Mouse (Mus musculus) liver, embryonic 15.5 days (tissue): ENCODE data around the gene Scnn1b. TPM values are rescaled to one million over a fixed set of nuclear protein-coding genes. Genes with fewer than 3 reads are reported as not detected.

Source experiments
- ATAC-seq: fragments of 200-750 bp; cut with Nextera tagmentation; 2 replicates; pipeline ENCODE4 v1.8.0; 2017; ENCODE audit warnings: moderate number of reproducible peaks, mild to moderate bottlenecking, moderate library complexity; ENCODE audit not compliant: insufficient read depth
- H3K27ac ChIP-seq: fragments of 300-500 bp; sonication (generic); replicated peaks from 2 replicates; pipeline ENCODE4 v1.5.1; 2015; ENCODE audit warnings: mild to moderate bottlenecking, inconsistent platforms
- H3K27me3 ChIP-seq: fragments of 300-500 bp; sonication (generic); 2 replicates; pipeline ENCODE4 v1.6.1; 2015; ENCODE audit warnings: mild to moderate bottlenecking, inconsistent platforms
- H3K36me3 ChIP-seq: fragments of 300-500 bp; sonication (generic); replicated peaks from 2 replicates; pipeline ENCODE4 v1.6.1; 2015; ENCODE audit warnings: moderate library complexity, mild to moderate bottlenecking, inconsistent platforms
- H3K4me1 ChIP-seq: fragments of 300-500 bp; sonication (generic); replicated peaks from 2 replicates; pipeline ENCODE4 v1.6.1; 2015; ENCODE audit warnings: inconsistent platforms
- H3K4me2 ChIP-seq: fragments of 300-500 bp; sonication (generic); 2 replicates; pipeline ENCODE4 v1.6.1; 2015; ENCODE audit warnings: moderate library complexity, mild to moderate bottlenecking, inconsistent platforms
- H3K4me3 ChIP-seq: fragments of 300-500 bp; sonication (generic); replicated peaks from 2 replicates; pipeline ENCODE4 v1.5.1; 2015; ENCODE audit warnings: mild to moderate bottlenecking, inconsistent platforms
- H3K9ac ChIP-seq: fragments of 300-500 bp; sonication (generic); 2 replicates; pipeline ENCODE4 v1.6.1; 2015; ENCODE audit warnings: moderate library complexity, mild to moderate bottlenecking, inconsistent platforms
- H3K9me3 ChIP-seq: fragments of 300-500 bp; sonication (generic); replicated peaks from 2 replicates; pipeline ENCODE4 v1.6.1; 2016; ENCODE audit warnings: inconsistent platforms
- WGBS: fragments of 180-500 bp; shearing (Covaris S2); methylation state at CpG from one replicate; pipeline ENCODE4 v1.1.7; 2015; ENCODE audit warnings: mixed read lengths; ENCODE audit not compliant: insufficient replicate concordance; 5-methylcytosine and 5-hydroxymethylcytosine counted together
- polyA plus RNA-seq: library from polyadenylated mRNA; unstranded; fragments of >200 nt; fragmentation: Nextera tagmentation; extraction: Ambion mirVana; gene quantifications from 2 replicates; pipeline ENCODE4 v1.2.1, GENCODE M21; 2015

Gene Scnn1b
- polyA plus RNA-seq, 1 experiment from 2014 or later, result not detected

DNA sequence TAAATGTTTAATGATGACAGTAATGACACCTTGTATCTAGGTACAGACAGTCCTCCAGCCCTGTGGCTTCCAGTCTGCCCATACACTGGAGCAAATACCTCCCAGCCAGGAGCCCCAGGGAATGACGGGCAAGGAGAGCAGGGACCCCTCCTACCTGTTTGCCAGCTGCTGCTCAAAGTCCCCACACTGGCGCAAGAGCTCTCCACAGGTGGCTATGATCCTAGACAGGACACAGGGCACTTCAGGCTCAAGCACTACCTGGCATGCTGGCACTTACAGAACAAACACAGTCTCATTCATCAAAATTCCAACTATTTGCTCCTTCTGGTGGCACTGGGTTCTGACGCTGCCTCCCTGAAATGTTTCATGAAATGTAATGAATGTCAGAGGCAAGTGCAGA lies 76.2 kb downstream of the Scnn1b start:
- Histone ChIP-seq H3K4me1 (peaks cover 4% of the 10 kb centered on the region), H3K9ac (no peak overlapping the region), H3K27ac (no peak overlapping the region), H3K4me3 (no peak overlapping the region), H3K4me2 (no peak overlapping the region), H3K9me3 (no peaks in the 10 kb centered on the region), H3K36me3 (peaks cover 17% of the 10 kb centered on the region), H3K27me3 (no peaks in the 10 kb centered on the region)
- ATAC-seq, result no peak
- 79% methylated on average over 3 of the region's 3 CpGs for WGBS

DNA sequence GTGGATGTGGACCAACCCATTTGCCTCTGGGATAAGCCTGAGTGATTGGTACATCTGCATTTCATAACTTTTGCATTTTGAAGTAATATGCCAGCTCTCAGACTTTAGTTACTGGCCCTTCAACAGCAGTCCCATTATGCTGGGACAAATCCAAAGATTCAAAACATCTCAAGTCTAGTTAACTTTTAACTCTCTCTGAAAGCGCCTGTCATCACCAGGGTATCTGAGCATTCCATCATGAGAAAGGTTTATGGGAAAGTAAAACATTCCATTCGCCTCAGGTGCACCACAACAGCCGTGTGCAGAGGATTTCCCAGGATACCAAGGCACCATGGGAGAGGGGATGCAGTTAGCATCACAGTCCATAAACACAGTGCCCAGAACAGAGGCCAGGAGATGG lies 76.8 kb downstream of the Scnn1b start:
- H3K27ac ChIP-seq, result no peak overlapping the region
- H3K4me2 ChIP-seq, result no peak overlapping the region
- no peaks in the 10 kb centered on the region for H3K27me3 ChIP-seq
- H3K9me3 ChIP-seq, result no peaks in the 10 kb centered on the region
- no peak for ATAC-seq
- H3K4me3 ChIP-seq, result no peak overlapping the region
- peaks cover 17% of the 10 kb centered on the region for H3K36me3 ChIP-seq
- H3K9ac ChIP-seq, result no peak overlapping the region
- H3K4me1 ChIP-seq, result peaks cover 4% of the 10 kb centered on the region
- WGBS, result 68% methylated on average over 3 of the region's 3 CpGs

DNA sequence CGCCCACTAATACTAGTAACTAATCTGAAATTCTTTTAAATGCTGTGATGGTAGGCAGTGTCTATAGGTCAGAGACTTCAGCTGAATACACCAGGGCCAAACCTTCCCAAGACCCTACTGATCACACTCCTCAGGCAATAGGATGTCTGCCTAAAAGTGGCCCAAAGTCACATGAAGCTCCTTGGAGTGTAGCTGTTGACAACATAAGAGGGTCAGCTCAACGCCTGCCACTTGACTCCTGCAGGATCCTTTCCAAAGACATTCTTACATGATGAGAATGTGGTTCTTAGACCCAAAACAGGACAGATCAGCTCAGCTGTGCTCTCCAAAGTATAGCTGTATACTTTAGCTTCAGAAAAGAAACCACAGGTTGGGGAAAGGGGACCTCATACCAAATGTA lies 77.5 kb downstream of the Scnn1b start:
- no peak overlapping the region for H3K4me3 ChIP-seq
- H3K36me3 ChIP-seq, result peaks cover 17% of the 10 kb centered on the region
- no peak overlapping the region for H3K27ac ChIP-seq
- WGBS, result 79% methylated on average over 2 of the region's 2 CpGs
- no peaks in the 10 kb centered on the region for H3K27me3 ChIP-seq
- ATAC-seq, result no peak
- no peak overlapping the region for H3K4me2 ChIP-seq
- H3K9me3 ChIP-seq, result no peaks in the 10 kb centered on the region
- H3K9ac ChIP-seq, result no peak overlapping the region
- H3K4me1 ChIP-seq, result peaks cover 4% of the 10 kb centered on the region

DNA sequence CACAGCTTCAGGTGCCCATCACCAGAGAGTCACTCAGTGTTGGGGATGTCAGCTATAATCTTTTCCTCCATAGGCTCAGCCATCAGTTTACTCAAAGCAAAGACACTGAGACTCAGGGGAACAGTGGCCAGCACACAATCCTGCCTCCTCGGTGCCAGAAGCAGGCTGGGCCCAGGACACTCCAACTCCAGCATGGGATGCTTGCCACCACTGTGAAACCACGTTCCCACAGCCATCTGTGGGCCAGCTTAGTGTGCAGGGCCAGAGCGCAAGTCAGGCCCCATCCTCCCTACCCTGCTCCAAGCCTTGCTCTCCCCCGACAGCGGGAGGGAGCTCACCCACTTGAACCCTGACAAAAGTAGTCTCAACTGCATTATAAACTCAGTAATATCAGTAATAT lies 81.4 kb downstream of the Scnn1b start:
- H3K4me2 ChIP-seq, result no peak overlapping the region
- no peak for ATAC-seq
- no peak overlapping the region for H3K9ac ChIP-seq
- H3K4me3 ChIP-seq, result no peak overlapping the region
- H3K4me1 ChIP-seq, result no peaks in the 10 kb centered on the region
- H3K36me3 ChIP-seq, result peaks cover 30% of the 10 kb centered on the region
- H3K27ac ChIP-seq, result no peak overlapping the region
- no peaks in the 10 kb centered on the region for H3K9me3 ChIP-seq
- no peaks in the 10 kb centered on the region for H3K27me3 ChIP-seq
- 74% methylated on average over 5 of the region's 5 CpGs for WGBS

DNA sequence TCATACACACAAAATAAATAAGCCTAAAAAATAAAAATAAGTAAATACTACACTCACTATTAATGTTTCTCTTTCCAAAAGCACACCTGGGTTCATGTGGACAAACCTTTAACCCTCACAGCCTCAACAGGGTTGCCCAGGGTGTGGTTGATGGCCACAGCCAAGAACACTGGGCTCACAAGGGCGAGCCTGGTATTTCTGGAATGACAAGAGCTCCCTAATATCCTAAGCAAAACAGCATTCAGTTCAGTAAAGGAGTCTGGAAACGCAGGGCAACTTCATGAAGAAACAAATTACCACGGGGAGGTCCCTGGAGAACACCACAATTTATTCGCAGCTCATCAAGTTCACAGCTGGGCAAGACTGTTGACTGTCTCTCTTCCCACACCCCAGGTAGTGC lies 82.7 kb downstream of the Scnn1b start:
- WGBS, result 65% methylated on average over 4 of the region's 4 CpGs

DNA sequence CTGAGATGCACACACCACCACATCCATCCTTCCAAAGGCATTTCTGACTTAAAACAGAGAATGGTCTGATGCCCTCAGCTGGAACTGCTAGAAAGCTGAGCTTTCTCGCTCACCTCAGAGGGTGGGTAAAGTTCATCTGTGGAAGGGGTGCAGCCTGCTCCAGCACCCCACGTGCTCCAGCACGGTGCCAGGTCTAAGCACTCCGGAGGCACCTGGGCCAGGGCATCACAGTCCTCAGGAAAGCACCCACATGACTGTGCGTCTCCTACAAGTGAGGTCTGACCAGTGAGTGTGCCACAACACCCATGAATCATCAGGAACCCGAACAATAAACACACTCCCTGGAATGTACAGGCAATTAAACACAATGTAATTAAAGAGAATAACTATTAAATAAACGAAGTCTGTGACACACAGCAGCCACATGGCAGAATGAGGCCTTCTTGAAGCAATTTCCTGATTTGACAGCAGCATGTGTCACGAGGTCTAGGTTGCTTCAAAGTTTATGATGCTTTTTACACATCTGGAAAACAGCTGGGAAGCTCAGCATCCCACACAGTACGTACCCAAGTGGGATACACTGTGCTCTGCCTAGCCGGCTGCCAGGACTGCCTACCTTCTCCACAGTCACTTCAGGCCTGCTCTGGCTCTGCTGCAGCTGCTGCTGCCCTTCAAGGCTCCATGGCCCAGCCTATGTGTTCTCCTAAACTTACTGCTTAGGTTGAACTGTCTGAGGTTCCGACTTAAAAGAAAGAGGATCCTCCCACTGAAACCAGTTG lies 90.2 kb downstream of the Scnn1b start:
- ATAC-seq, result no peak
- H3K4me2 ChIP-seq, result no peak overlapping the region
- no peak overlapping the region for H3K4me3 ChIP-seq
- WGBS, result 76% methylated on average over 11 of the region's 11 CpGs
- H3K9ac ChIP-seq, result no peak overlapping the region
- H3K27ac ChIP-seq, result no peak overlapping the region
- no peaks in the 10 kb centered on the region for H3K9me3 ChIP-seq
- H3K36me3 ChIP-seq, result peaks cover 23% of the 10 kb centered on the region; the same call in 1 of the 2 replicates
- no peaks in the 10 kb centered on the region for H3K27me3 ChIP-seq
- H3K4me1 ChIP-seq, result no peaks in the 10 kb centered on the region

More for the DNA sequence above, 82.7 kb downstream of the Scnn1b start:
- H3K4me1 ChIP-seq, result no peaks in the 10 kb centered on the region
- H3K4me3 ChIP-seq, result no peak overlapping the region
- H3K36me3 ChIP-seq, result peaks cover 26% of the 10 kb centered on the region
- no peak overlapping the region for H3K4me2 ChIP-seq
- no peaks in the 10 kb centered on the region for H3K9me3 ChIP-seq
- no peaks in the 10 kb centered on the region for H3K27me3 ChIP-seq
- H3K27ac ChIP-seq, result no peak overlapping the region
- ATAC-seq, result no peak
- no peak overlapping the region for H3K9ac ChIP-seq

DNA sequence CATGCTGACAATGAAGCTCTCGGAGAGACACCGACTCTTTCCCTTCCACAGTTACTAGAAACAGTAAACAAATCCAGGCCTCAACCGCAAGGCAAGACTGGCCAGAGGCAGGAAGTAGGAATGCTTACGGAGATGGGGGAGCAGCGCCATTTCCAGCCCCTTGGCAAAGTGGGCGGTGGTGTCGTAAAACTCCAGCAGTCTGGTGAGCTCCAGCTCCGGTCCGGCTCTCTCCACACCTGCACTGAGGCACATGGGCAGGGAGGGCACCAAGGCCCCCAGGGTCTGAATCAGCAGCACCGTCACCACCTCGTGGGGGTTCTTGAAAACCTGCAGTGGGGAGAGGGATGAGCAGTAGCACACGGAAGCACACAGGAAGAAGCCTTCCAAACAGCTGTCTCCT lies 91.0 kb downstream of the Scnn1b start:
- 80% methylated on average over 12 of the region's 12 CpGs for WGBS
- Histone ChIP-seq H3K9ac (no peak overlapping the region), H3K36me3 (peaks cover 18% of the 10 kb centered on the region; the same call in 1 of the 2 replicates), H3K4me3 (no peak overlapping the region), H3K9me3 (no peaks in the 10 kb centered on the region), H3K27me3 (no peaks in the 10 kb centered on the region), H3K27ac (no peak overlapping the region), H3K4me2 (no peak overlapping the region), H3K4me1 (no peaks in the 10 kb centered on the region)
- ATAC-seq, result no peak

DNA sequence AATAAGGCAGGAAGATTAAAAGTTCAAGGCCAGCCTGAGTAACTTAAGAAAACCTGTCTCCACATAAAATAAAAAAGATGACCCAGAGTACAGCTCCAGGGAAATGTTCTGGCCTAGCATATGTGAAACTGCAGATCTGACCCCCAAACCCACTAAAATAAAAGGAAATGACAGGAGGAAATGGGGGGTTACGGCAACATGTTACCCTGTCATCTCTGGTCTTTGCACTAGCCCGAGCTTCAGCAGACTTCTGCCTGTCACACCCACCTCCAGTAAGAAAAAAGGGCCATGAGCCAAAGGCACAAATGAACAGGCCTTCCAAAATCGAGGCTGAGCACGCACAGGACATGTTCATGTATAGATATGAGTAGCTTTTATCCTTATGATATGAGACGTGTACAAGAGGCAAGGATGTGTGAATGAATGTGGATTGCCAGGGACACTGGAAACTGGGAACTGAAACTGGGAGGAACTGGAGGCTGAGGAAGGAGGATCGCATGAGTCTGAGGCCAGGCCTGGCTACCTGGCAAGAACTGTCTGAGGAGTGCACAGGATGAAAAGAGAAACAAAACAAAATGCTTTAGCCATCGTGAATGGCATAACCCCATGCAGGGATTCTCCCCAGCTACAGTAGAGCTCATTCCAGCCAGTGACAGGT lies 97.2 kb downstream of the Scnn1b start:
- Histone ChIP-seq H3K36me3 (peaks cover 30% of the 10 kb centered on the region), H3K9ac (no peak overlapping the region), H3K9me3 (no peaks in the 10 kb centered on the region), H3K27ac (no peak overlapping the region), H3K27me3 (no peaks in the 10 kb centered on the region), H3K4me3 (no peak overlapping the region), H3K4me1 (peaks cover 5% of the 10 kb centered on the region; the same call in 1 of the 2 replicates), H3K4me2 (no peak overlapping the region)
- WGBS, result 66% methylated on average over 7 of the region's 7 CpGs
- no peak for ATAC-seq

DNA sequence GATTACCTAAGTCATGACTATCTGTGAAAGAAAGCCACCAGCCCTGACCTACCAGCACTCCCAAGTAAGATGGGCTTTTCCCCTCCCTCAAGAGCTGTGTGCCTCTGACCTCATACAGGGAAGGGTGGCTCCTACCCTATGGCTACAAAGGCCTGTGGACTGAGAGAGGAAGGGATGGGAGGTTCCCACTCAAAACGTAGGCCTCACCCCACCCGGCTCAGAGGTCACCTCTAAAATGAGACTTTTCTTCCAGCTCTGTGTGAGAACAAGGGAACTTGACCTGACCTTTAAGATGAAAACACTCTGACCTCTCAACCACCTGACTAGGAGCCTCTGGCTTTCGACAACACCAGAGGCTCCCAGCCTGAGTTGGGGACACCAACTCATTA lies 97.7 kb downstream of the Scnn1b start:
- ATAC-seq, result no peak
- WGBS, result 72% methylated on average over 3 of the region's 3 CpGs
- peaks cover 30% of the 10 kb centered on the region for H3K36me3 ChIP-seq
- H3K4me1 ChIP-seq, result peaks cover 5% of the 10 kb centered on the region; the same call in 1 of the 2 replicates
- no peak overlapping the region for H3K4me3 ChIP-seq
- no peak overlapping the region for H3K4me2 ChIP-seq
- H3K27me3 ChIP-seq, result no peaks in the 10 kb centered on the region
- no peak overlapping the region for H3K9ac ChIP-seq
- H3K9me3 ChIP-seq, result no peaks in the 10 kb centered on the region
- no peak overlapping the region for H3K27ac ChIP-seq

DNA sequence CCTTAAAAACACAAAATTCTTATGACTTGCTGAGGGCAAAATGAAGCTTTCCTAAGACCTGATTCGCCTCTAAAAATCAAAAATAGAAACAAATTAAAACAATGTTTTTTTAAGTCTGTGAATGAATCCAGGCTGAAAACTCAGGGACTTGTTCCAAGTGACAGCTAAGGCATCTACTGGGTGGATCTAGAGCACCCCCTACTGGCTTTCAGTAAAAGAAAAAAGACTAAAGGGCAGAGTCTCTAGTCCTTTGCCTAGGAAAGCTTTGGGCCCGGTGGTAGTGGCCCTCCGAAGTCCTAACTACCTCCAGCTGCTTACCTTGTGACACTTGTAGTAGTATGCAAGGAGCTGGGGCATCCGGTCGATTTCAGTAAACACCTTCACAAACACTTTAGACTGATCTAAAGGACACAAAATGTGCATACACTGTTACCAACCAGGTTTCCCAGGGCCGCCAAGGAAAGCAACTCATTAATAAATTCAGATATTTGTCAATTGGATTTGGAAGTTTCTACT lies 99.1 kb downstream of the Scnn1b start:
- peaks cover 34% of the 10 kb centered on the region for H3K36me3 ChIP-seq
- peaks cover 14% of the 10 kb centered on the region for H3K4me1 ChIP-seq
- no peaks in the 10 kb centered on the region for H3K9me3 ChIP-seq
- no peak overlapping the region for H3K9ac ChIP-seq
- no peaks in the 10 kb centered on the region for H3K27me3 ChIP-seq
- WGBS, result 58% methylated on average over 6 of the region's 6 CpGs
- H3K4me2 ChIP-seq, result no peak overlapping the region
- H3K4me3 ChIP-seq, result no peak overlapping the region
- no peak for ATAC-seq
- no peak overlapping the region for H3K27ac ChIP-seq

DNA sequence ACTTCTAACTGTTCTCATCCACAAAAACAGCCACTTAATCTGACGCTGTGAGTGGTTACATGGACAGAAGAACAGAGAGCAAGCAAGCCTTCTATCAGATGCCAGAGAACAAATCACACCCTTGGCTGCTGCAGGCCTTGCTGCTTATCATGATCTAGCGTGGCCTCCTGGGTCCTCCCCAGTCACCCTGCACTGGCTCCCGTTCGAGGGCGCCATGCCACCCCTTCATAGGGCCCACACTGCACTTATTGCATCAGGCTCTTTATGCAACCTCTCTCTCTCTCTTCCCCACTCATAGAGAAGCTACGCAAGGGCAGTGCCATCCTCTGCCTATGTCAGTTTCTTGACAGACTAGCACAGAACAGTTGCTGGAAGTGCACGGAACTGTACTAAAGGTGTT lies 101.3 kb downstream of the Scnn1b start:
- Histone ChIP-seq H3K9me3 (no peaks in the 10 kb centered on the region), H3K4me1 (peaks cover 24% of the 10 kb centered on the region), H3K4me2 (no peak overlapping the region), H3K4me3 (no peak overlapping the region), H3K27me3 (no peaks in the 10 kb centered on the region), H3K9ac (no peak overlapping the region), H3K36me3 (peaks cover 47% of the 10 kb centered on the region), H3K27ac (no peak overlapping the region)
- 47% methylated on average over 7 of the region's 7 CpGs for WGBS
- ATAC-seq, result no peak
